ENCODE assay signal across 13 mouse cellular contexts in genomic region chr10:43559313-43559712, GRCm38 (mm10).
"Had no signal": no experiment of that assay in that cellular context is flagged by ENCODE, and none has a peak within 500 bp of the region (broad histone marks: within the 10 kb centered on the region; RNA-seq: fewer than 3 reads in every experiment).

No protein-coding gene starts in this region.

- H3K27me3 ChIP-seq: limb, embryonic 13.5 days; midbrain, embryonic 13.5 days; neural tube, embryonic 15.5 days had no signal

- H3K27ac ChIP-seq: kidney, postnatal 0 days; limb, embryonic 13.5 days; liver, embryonic 14.5 days; midbrain, embryonic 13.5 days; neural tube, embryonic 15.5 days had no signal

- H3K4me2 ChIP-seq: limb, embryonic 13.5 days; midbrain, embryonic 13.5 days; neural tube, embryonic 15.5 days had no signal

- DNase-seq: kidney, adult 9 months; kidney, postnatal 36 days; left cerebral cortex, postnatal 4 days; lung, adult 18-20 months; retina, postnatal 1 day; right cerebral cortex, postnatal 14 days; thymus, postnatal 36 days had no signal

- H3K9ac ChIP-seq: limb, embryonic 13.5 days; liver, embryonic 14.5 days; midbrain, embryonic 13.5 days; neural tube, embryonic 15.5 days had no signal

- ATAC-seq: midbrain, embryonic 13.5 days had no signal

- H3K36me3 ChIP-seq: limb, embryonic 13.5 days; midbrain, embryonic 13.5 days; neural tube, embryonic 15.5 days had no signal

- H3K4me1 ChIP-seq: limb, embryonic 13.5 days; midbrain, embryonic 13.5 days; neural tube, embryonic 15.5 days had no signal

- H3K4me3 ChIP-seq: limb, embryonic 13.5 days; midbrain, embryonic 13.5 days; myocyte; neural tube, embryonic 15.5 days had no signal

- H3K9me3 ChIP-seq: limb, embryonic 13.5 days; midbrain, embryonic 13.5 days; neural tube, embryonic 15.5 days had no signal
